Mouse (Mus musculus): ENCODE measurements around the gene C130026I21Rik. TPM values are rescaled to one million over a fixed set of nuclear protein-coding genes. Genes with fewer than 3 reads are reported as not detected.
"Not testable (repeated sequence)": the region's sequence is repeated elsewhere in the genome, so short reads cannot be mapped to it uniquely, and the experiment has no call there.

The C130026I21Rik gene
- under 1 TPM; 0.73 to 0.98 TPM for total RNA-seq (2021)
- long read RNA-seq, experiment 1 = 0 reads
- long read RNA-seq, experiment 2 = 0 reads

GRCm38 (mm10) chr1:85270466-85270865, at the start of gene C130026I21Rik:
Gene C130026I21Rik, minus strand, starts transcription at chr1:85270566.
- not testable (repeated sequence) for DNase-seq (ENCODE audit: low spot score in 2 of 2)

- not testable (repeated sequence) for DNase-seq (ENCODE audit: low spot score in 2 of 2)
Observed at GRCm38 (mm10) chr1:85287063-85287462, 16.7 kb upstream of the C130026I21Rik start.

DNA sequence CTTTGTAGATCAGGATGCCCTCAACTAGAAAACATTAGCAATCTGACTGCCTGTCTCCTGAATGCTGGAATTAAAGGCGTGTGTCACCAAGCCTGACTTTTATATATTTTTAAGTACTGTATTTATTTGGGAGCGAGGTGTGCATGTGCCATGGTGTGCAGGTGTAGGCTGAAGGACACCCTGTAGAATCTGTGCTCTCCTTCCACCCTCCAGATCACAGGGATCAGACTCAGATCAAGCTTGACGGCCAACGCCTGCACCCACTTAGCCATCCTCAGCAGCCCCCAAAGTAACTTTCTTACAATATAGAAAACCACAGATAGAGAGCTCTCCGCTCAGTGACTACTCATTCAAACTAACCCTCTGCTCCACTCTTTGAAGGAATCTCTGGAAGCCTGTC, 6.1 kb upstream of the C130026I21Rik start:
- not testable (repeated sequence) for DNase-seq (ENCODE audit: low spot score in 2 of 2)

GRCm38 (mm10) chr1:85258634-85259033, 11.7 kb downstream of the C130026I21Rik start:
- DNase-seq (ENCODE audit: low spot score in 2 of 2) = peak; percentile 42 to 60

- DNase-seq (ENCODE audit: low spot score in 2 of 2) = not testable (repeated sequence)
Observed at GRCm38 (mm10) chr1:85255217-85255616, 15.1 kb downstream of the C130026I21Rik start.

DNA sequence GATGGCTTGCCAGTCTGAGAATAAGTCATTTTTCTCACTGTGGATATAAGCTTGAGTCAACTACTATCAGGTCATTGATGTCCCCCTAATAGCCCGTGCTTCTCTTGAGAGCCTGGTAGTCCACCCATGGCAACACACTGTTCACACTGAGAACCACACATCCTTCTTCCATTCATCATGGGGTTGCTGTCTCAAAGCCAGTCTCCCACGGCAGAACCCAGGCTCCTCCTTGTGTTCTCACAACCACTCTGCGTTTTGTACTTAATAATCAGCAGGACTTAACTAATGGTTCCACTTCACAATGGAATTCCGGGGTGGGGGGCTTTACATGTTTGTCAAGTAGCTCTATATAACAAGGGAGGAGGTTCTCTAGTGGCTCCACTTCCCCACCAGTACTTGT, 19.2 kb downstream of the C130026I21Rik start:
- DNase-seq (ENCODE audit: low spot score in 2 of 2) = not testable (repeated sequence)

DNA sequence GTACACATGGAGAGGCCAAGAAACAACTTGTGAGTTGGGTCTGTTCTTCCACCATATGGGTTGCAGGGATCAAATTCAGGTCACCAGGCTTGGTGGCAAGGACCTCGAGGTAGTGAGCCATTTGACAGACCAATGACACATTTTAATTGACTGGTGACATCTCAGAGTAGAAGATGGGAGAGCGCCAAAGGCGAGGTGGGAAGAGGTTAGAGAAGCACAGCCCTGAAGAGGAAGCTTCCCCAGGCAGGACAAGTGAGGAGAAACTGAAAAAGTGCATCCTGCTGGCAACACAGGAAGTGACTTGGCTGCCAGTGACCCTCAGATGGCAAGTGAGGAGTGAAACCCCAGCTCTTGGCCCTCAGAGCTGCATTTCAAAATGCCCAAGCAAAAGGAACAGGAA, 21.4 kb downstream of the C130026I21Rik start:
- DNase-seq (ENCODE audit: low spot score in 2 of 2) = peak in 1 of 2 experiments; percentile 13

- not testable (repeated sequence) for DNase-seq (ENCODE audit: low spot score in 2 of 2)
Observed at GRCm38 (mm10) chr1:85246776-85247460, 23.4 kb downstream of the C130026I21Rik start.

DNA sequence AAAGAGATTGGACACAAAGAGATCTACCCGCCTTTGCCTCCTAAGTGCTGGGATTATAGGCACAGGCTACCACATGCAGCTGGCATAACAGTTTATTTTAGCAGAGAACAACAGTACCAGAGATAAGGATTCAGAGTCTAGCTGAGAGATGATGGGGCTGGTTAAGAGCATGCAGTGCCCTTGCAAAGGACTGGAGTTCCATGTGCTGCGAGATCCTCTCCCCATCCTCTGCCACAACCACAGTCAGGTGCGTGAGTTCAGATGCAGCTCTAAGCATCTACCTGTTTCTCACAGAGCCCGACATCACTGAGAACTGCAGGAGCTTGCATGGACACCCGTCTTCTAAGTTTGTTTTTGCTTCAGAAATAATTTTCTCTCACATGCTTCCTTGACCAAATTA, 24.1 kb downstream of the C130026I21Rik start:
- DNase-seq (ENCODE audit: low spot score in 2 of 2) = not testable (repeated sequence)

DNA sequence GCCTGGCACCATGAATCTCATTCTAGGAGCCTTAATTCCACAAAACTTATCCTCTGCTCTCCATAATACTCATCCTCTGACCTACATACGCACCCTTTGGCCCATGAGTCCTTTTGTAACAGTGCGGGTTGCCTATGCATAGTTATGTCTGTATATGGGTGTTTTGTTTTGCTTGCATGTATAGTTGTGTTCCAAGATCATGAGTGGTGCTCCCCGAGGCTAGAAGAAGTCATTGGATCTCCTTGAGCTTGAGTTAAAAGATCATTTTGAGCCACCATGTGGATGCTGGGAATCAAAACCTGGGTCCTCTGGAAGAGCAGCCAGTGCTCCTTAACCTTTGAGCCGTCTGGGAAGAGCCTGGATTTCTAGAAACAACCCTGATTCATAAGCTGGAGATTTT, 25.4 kb downstream of the C130026I21Rik start:
- DNase-seq (ENCODE audit: low spot score in 2 of 2) = not testable (repeated sequence)

DNA sequence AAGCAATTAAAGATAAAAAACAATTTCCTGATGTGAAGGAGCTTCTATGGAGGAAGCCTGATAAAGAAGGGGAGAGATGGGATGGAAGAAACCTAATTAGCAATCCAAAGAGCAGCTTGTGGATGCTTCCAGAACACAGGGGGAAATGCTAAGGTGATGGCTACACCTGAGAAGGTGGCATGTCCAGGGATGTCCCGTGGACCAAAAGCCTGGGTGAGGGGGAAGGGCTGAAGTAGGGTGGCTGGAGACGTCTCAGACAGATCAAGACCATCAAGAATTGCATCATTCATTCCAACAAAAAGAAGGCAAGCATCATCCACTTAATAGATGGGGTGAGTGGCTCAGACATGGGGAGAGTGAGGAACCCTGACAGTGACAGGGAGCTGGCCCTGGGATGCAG, 27.3 kb downstream of the C130026I21Rik start:
- not testable (repeated sequence) for DNase-seq (ENCODE audit: low spot score in 2 of 2)

DNA sequence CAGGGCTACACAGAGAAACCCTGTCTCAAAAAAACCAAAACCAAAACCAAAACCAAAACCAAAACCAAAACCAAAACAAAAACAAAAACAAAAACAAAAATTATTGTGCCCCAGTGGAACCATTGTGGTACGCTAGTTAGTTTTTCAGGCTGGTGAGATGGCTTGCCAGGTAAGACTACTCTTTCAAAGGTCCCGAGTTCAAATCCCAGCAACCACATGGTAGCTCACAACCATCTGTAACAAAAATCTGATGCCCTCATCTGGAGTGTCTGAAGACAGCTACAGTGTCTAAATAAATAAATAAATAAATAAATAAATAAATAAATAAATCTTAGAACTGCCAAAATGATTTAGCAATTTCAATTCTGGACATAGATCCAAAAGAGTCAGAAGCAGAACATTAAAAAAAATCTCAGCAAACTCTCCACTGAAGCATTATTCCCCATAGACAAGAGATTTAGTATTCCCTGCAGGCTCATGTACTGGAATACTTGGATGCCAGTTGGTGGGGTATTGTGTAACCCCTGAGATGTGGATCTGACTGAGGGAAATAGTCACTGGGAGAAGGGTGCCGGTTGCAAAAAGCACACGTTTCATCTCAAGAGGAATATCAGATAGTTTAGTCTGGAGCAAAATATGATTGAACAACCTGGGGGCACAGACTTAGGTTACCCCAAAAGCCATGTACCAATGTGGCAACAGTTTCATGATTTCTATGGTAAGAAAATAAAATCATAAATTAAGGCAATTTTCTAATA, 31.2 kb downstream of the C130026I21Rik start:
- not testable (repeated sequence) for DNase-seq (ENCODE audit: low spot score in 2 of 2)

DNA sequence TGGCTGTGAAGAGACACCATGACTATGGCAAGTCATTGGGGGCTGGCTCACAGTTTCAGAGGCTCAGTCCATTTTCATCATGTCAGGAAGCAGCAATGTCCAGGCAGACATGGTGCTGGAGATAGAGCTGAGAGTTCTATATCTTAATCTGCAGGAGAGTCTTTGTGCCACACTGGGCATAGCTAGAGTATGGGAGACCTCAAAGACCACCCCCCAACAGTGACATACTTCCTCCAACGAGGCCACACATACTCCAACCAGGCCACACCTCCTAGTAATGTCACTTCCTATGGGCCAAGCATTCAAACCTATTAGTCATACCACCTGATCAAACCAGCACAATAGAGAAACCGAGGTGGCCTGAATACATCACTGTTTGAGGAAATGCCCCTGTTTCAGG, 63.8 kb downstream of the C130026I21Rik start:
- not testable (repeated sequence) for DNase-seq (ENCODE audit: low spot score in 2 of 2)

- peak in 1 of 2 experiments; percentile 10 for DNase-seq (ENCODE audit: low spot score in 2 of 2)
Observed at GRCm38 (mm10) chr1:85199523-85199922, 70.8 kb downstream of the C130026I21Rik start.

DNA sequence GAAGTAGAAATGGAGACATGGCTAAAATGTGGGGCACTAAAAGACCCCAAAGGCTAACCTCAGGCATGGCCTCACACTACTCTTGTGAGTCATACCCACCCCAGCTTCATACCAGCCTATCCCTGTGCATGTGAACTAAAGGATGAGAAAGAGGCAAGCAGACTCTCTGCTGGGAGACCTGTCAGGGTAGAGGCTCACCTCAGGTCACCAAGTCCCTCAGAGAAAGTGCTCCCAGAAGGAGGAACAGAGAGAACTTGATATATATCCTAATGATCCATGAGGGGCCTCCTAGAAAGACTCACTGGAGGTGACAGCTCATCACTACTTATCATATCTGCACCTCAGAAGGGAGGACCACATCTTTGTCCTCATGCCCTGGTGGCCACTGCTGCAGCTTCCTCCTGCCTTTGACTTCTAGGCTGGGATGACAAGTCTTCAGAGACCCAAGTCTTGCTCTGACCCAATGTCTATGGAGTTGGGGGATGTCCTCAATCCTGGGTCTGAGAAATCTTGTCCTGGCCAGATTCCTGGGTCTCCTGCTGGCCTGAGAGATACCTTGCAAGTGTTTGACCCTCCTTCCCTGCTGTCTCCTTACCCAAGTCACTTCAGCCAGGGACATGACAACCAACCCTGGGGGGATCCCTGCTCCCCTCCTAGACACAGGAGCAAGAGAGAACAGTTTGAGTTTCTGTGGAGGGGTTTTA, 71.6 kb downstream of the C130026I21Rik start:
- not testable (repeated sequence) for DNase-seq (ENCODE audit: low spot score in 2 of 2)

DNA sequence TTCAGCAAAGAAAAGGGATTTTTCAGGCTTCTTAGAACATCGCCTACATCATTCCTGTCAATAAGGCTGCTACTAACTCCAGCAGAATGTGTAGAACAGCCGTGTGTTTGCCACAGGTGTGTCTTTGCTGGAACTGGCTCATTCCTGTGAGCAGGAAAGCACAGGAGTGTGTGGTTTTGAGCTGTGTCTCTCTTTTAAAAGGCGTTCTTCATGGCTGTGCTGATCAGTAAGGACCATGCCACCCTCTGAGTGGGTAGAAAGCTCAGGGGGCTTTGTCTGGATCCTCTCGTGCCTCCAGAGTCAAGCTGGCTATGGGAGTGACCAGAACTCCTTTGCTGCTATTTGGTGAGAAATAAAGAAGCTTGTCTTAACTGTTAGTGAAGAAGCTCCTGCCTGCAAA, 73.6 kb downstream of the C130026I21Rik start:
- not testable (repeated sequence) for DNase-seq (ENCODE audit: low spot score in 2 of 2)

DNA sequence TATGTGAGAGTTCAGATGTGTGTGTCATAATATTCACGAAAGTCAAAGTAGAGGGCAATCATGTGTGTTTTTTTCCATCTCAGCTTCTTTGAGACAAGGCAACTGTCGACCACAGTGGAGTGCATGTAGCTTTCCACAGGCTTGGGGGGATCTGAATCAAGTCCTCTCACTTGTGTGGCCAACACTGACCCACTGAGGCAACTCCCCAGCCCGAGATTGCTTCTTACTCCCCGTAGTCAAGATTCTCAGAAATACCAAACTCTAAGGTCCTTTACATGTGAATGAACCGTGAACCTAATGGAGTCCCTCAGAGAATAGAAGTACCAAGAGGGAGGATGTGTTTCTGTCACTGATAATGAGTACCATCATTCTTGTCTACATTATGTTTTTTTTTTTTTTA, 76.6 kb downstream of the C130026I21Rik start:
- DNase-seq (ENCODE audit: low spot score in 2 of 2) = not testable (repeated sequence)

DNA sequence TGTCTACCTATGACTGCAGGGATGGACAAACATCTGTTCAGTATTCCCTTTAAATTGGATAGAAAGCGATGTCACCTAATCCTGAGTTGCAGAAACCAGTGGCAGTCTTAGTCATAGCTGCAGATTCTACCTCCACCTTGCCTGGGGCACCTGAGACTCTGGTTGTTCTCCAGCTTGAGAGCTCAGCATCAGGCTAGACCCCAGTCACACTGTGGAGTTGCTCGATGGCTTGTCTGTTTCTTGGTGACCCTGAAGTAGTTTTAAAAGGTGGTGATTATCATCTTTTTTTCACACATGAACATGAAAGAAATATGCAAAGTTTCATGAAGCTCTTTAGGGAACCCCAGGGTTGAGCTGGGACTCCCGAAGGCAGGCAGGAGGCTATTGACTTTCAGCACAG, 88.4 kb downstream of the C130026I21Rik start:
- DNase-seq (ENCODE audit: low spot score in 2 of 2) = not testable (repeated sequence)

- DNase-seq (ENCODE audit: low spot score in 2 of 2) = not testable (repeated sequence)
Observed at GRCm38 (mm10) chr1:85178971-85179370, 91.4 kb downstream of the C130026I21Rik start.

- DNase-seq (ENCODE audit: low spot score in 2 of 2) = not testable (repeated sequence)
Observed at GRCm38 (mm10) chr1:85162841-85163240, 107.5 kb downstream of the C130026I21Rik start.

DNA sequence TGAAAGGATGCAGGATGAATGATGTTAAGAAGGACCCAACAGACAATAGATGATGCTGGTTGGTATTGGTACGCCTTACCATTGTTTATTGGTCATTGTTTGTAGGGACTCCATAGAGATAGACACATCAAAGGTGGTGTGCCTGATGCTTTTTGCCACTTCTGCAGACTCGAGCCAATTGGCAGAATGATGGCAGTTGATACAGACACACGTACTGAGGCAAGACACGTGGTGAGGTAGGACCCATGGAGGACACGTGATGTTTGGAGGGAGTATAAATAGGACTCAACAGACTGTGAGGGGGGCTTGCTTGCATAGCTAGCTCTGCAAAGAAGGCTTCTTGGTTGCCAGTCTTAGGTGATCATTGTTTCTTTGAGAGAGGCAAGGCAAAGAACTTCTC, 115.2 kb downstream of the C130026I21Rik start:
- not testable (repeated sequence) for DNase-seq (ENCODE audit: low spot score in 2 of 2)

Measured in adrenal gland, postnatal 4 days (tissue).